Mouse (Mus musculus): ENCODE measurements around the gene Msantd2. TPM values are rescaled to one million over a fixed set of nuclear protein-coding genes. Genes with fewer than 3 reads are reported as not detected.

Msantd2 gene
- polyA plus RNA-seq, 1 experiment from 2014 or later, result 7.9 TPM

DNA sequence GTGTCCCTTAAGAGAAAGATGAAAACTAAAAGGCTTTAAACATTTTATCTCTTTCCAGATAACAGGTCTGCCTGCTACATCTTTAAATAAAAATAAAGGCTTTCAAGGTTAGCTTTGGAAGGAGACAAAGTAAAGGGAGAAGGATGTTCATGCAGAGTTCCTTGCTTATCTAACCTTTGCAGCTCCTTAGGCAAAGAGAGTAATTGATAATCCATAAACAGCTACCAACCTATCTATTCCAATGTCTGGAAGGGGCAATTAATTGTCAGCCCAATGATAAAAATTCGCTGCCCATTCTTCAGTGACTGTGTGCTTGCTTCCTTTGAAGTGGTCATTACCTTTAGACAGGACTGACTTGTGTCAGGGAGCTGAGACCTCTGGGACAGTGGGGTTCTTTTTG lies 74.7 kb downstream of the Msantd2 start:
- 58% methylated on average over 1 of the region's 1 CpGs for WGBS (ENCODE audit: missing documents)
- no peaks in the 10 kb centered on the region for H3K79me2 ChIP-seq (ENCODE audit: inconsistent target)

DNA sequence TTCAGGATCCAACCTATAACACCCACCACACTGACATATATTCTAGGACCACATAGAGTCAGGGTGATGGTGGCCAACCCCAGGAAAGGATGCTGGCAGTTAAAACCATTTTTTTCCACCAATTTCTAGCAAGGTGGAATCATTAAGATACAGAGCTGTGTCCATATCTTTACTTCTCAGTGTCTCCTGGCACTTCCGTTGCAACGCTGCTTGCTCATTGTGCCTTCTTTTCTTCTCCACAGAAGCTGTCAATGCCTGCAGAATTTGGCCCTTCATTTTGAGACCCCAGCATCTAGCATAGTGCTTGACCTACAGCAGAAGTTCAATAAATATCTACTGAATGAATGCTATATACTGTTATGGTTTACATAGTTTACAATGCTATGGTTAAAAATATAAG lies 77.9 kb downstream of the Msantd2 start:
- H3K36me3 ChIP-seq (ENCODE audit: inconsistent target), result no peaks in the 10 kb centered on the region
- no peak overlapping the region for H3K4me3 ChIP-seq (ENCODE audit: inconsistent target)
- H3K79me2 ChIP-seq (ENCODE audit: inconsistent target), result no peaks in the 10 kb centered on the region
- no peak overlapping the region for H3K27ac ChIP-seq
- 59% methylated on average over 2 of the region's 2 CpGs for WGBS (ENCODE audit: missing documents)

More for the DNA sequence above, 74.7 kb downstream of the Msantd2 start:
- H3K4me3 ChIP-seq (ENCODE audit: inconsistent target), result no peak overlapping the region
- H3K27ac ChIP-seq, result no peak overlapping the region
- H3K36me3 ChIP-seq (ENCODE audit: inconsistent target), result no peaks in the 10 kb centered on the region

DNA sequence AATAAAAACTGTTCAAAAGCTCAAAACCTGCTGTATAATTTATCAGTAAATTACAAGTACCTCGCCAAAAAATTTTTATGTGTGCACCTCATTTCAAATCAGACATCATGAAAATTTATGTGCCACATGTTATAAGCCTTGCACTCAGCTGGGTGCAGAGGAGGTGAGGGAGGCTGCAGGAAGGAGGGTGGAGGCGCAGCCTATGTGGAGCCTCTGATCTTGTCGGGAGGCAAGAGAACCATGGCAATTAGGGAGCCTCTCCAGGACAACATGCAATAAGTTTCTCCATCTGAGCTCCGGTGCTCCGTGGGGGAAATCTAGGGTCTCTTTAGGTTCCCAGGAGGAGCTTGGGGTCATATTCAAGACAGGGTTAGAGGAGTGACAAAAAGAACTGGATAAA lies 78.3 kb downstream of the Msantd2 start:
- H3K4me3 ChIP-seq (ENCODE audit: inconsistent target), result no peak overlapping the region
- no peaks in the 10 kb centered on the region for H3K79me2 ChIP-seq (ENCODE audit: inconsistent target)
- H3K36me3 ChIP-seq (ENCODE audit: inconsistent target), result no peaks in the 10 kb centered on the region
- WGBS (ENCODE audit: missing documents), result 26% methylated on average over 5 of the region's 5 CpGs
- no peak overlapping the region for H3K27ac ChIP-seq

DNA sequence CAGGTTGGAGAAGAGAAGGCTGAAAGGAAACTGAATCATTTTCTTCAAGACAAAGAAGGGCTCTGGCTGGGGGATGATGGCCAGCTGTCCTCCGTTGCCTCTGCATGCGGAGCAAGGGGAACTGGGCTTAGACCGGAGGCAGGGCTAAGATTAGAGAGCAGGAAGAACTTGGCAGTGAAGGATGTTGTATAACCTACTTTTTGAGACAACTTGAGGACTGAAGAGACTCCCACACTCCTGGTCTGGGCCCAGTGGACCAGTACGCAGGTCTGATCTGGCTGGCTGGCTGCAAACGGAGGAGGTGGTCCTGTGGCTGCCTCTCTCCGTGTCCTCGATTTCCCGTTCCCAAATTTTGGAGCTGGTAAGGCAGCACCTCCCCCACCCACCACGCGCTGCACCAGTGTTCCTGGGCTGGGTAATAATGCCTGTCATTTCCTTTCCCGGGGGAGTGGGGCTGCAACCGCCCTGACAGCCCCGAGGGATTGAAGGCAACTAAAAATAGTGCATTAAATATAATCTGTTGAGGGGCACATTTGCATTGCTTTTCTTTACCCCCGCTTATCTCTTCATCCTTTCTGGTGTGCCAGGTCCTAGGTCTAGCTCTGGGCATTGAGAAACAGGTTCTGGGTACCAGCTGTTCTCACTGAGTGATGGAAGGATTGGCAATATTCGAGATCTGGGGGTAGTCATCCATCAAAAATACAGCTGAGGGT lies 78.9 kb downstream of the Msantd2 start:
- Histone ChIP-seq H3K79me2 (ENCODE audit: inconsistent target) (no peaks in the 10 kb centered on the region), H3K27ac (no peak overlapping the region), H3K36me3 (ENCODE audit: inconsistent target) (no peaks in the 10 kb centered on the region), H3K4me3 (ENCODE audit: inconsistent target) (no peak overlapping the region)
- 7% methylated on average over 15 of the region's 15 CpGs for WGBS (ENCODE audit: missing documents)

DNA sequence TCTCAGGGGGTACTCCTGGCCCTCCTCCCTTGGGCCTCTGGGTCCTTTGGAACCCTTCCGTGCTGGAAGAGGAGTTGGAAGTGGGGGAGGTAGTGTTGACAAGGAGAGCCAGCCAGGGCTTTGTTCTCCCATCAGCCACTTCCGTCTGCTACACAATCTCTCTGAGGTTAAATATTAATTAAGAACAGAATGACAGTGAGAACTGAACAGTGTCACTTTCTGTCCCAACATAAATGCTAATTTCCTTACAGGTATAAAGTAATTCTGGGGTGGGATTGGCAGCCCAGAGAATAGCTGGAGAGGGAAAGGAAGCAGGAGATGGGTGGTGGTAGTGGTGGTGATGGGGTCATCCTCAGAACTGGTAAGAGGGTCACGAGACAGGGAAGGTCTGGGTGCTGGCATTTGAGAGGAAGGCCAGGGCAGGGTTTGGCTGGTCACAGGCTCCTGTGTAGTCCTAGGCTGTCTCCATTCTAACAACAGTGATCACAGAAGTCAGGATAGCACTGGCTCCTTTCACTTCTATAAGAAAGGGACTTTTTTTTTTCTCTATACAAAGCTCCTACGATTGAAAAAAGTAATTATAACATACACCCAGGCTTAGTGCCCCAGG lies 79.6 kb downstream of the Msantd2 start:
- H3K4me3 ChIP-seq (ENCODE audit: inconsistent target), result no peak overlapping the region
- WGBS (ENCODE audit: missing documents), result 38% methylated on average over 4 of the region's 4 CpGs

DNA sequence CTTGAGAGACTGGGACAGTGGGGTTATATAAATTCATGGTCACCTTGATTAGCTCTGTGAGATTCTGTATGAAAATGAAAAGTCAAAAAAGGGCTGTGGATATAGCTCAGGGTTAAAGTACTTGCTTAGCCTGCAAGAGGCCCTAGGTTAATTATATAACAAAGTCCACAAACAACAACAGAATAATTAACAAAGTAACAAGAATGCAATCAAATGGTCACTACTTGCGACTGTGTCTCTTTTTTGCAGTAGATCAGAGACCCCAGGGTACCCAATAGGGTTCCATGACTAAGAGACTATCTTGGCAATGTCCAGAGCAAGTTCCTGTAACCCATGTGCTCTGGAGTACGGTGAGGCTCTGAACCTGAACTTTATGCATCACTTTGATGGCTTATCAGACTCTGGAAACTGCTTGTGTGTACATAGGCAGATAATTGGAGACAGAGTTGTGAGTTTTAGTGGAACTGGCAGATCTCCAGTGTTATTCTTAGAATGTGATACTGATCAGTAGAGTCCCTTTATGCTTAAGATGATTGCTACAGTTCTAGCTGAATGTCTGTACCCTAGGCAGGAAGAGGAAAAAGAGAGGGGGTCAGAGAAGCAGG lies 80.2 kb downstream of the Msantd2 start:
- WGBS (ENCODE audit: missing documents), result 63% methylated on average over 2 of the region's 2 CpGs
- no peaks in the 10 kb centered on the region for H3K36me3 ChIP-seq (ENCODE audit: inconsistent target)
- no peak overlapping the region for H3K4me3 ChIP-seq (ENCODE audit: inconsistent target)
- no peak overlapping the region for H3K27ac ChIP-seq
- H3K79me2 ChIP-seq (ENCODE audit: inconsistent target), result no peaks in the 10 kb centered on the region

More for the DNA sequence above, 79.6 kb downstream of the Msantd2 start:
- no peak overlapping the region for H3K27ac ChIP-seq
- no peaks in the 10 kb centered on the region for H3K79me2 ChIP-seq (ENCODE audit: inconsistent target)
- no peaks in the 10 kb centered on the region for H3K36me3 ChIP-seq (ENCODE audit: inconsistent target)

DNA sequence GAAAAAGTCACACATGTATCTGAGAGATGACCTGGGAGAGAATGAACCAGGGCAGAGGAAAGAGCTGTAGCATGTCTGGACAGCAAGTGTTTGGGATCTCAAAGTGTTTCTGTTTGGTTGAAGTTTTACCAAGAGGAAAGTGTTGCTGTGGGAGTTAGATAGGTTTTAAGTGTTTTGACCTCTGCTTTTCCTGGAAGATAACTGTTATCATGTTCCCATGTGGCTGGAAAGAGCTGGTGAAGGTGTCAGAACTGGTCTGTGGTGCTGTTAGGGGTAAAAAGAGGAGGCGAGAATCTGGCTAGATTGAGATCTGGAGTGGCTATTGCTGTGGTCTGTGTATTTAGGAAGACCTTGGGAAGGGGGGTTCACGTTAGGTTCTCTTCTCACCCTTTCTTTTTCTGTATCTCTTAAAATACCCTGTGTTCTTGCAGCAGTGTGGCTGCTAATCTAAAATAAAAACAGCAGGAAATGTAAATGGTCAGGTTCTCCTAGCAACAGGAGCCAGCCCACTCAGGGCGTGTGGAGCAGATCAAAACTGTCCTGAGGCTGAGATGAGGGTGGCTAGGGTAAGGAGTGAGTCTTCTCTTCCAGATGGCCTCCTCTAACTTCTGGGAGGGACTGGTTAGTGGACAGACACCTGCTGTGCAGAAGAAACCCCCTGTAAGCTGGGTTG lies 83.2 kb downstream of the Msantd2 start:
- 42% methylated on average over 3 of the region's 3 CpGs for WGBS (ENCODE audit: missing documents)
- H3K27ac ChIP-seq, result no peak overlapping the region
- no peaks in the 10 kb centered on the region for H3K79me2 ChIP-seq (ENCODE audit: inconsistent target)
- no peaks in the 10 kb centered on the region for H3K36me3 ChIP-seq (ENCODE audit: inconsistent target)
- H3K4me3 ChIP-seq (ENCODE audit: inconsistent target), result no peak overlapping the region

Other genes with a start within 250 kb of the Msantd2 start
- gene Slc37a2, start 233.6 kb upstream of the Msantd2 start, polyA plus RNA-seq (2018), result 136 to 253 TPM (median 157 TPM) in 3 replicates
- 0.39 to 1.2 TPM (median 0.57 TPM) in 3 replicates for gene Ccdc15, start 140.9 kb upstream of the Msantd2 start, polyA plus RNA-seq (2018)
- gene Hepacam, start 122.0 kb upstream of the Msantd2 start, polyA plus RNA-seq (2018), result not detected in 3 replicates
- gene Robo4, start 87.4 kb upstream of the Msantd2 start, polyA plus RNA-seq (2018), result not detected in 3 replicates
- gene Robo3, start 56.1 kb upstream of the Msantd2 start, polyA plus RNA-seq (2018), result not detected in 3 replicates
- 0.17 to 0.22 TPM in 2 of 3 replicates, not detected in the other for gene Esam, start 38.8 kb downstream of the Msantd2 start, polyA plus RNA-seq (2018)
- not detected in 3 replicates for gene Vsig2, start 49.9 kb downstream of the Msantd2 start, polyA plus RNA-seq (2018)
- 0.50 to 1.4 TPM (median 0.82 TPM) in 3 replicates for gene Nrgn, start 63.6 kb downstream of the Msantd2 start, polyA plus RNA-seq (2018)
- 17.3 to 25.0 TPM (median 19.8 TPM) in 3 replicates for gene Siae, start 66.4 kb downstream of the Msantd2 start, polyA plus RNA-seq (2018)
- gene Spa17, start 124.4 kb downstream of the Msantd2 start, polyA plus RNA-seq (2018), result 0.82 to 3.2 TPM (median 1.1 TPM) in 3 replicates
- gene Tbrg1, start 168.0 kb downstream of the Msantd2 start, polyA plus RNA-seq (2018), result 27.0 to 40.4 TPM (median 32.6 TPM) in 3 replicates
- not detected in 3 replicates for gene Panx3, start 179.9 kb downstream of the Msantd2 start, polyA plus RNA-seq (2018)
- not detected in 3 replicates for gene Olfr160, start 226.9 kb downstream of the Msantd2 start, polyA plus RNA-seq (2018)